Mouse (Mus musculus): Measurements from ENCODE around the gene Myrfl.

GRCm38 (mm10) chr10:116841551-116841950 lies 55.2 kb downstream of the Myrfl start:
- TF ChIP-seq GATA1 (IDR thresholded peaks at IDR 0.05; ENCODE audit: borderline replicate concordance, low read length) (no peak), FLI1 (IDR thresholded peaks at IDR 0.05; ENCODE audit: low read length) (no peak)

All from megakaryocyte, embryonic 14.5 days (primary cell).